Mouse (Mus musculus) adrenal gland, adult 18-20 months (tissue): ENCODE results near the gene Cenpx. TPM values are rescaled to one million over a fixed set of nuclear protein-coding genes. Genes with fewer than 3 reads are reported as not detected.
A peak's percentile ranks its signal among the peaks of the same experiment; 100 is the strongest.

Experiments
- DNase-seq, 2 experiments: peaks; one replicate each; pipeline ENCODE4 v3.0.0; 2021 to 2022; ENCODE audit warnings: low spot score in 2 of 2
- total RNA-seq, 2 experiments: library from RNA; stranded (reverse); gene quantifications; 1 replicate in 1 of 2; 2 replicates in 1 of 2; pipeline ENCODE4 v1.2.3; 2021

Cenpx gene
- total RNA-seq, 2 experiments from 2014 or later, result 46.3 to 52.8 TPM

- DNase-seq, result no peak
Observed at GRCm38 (mm10) chr11:120726243-120727168, 13.0 kb upstream of the Cenpx start.

GRCm38 (mm10) chr11:120723509-120723908 lies 10.0 kb upstream of the Cenpx start:
- DNase-seq, result no peak

DNA sequence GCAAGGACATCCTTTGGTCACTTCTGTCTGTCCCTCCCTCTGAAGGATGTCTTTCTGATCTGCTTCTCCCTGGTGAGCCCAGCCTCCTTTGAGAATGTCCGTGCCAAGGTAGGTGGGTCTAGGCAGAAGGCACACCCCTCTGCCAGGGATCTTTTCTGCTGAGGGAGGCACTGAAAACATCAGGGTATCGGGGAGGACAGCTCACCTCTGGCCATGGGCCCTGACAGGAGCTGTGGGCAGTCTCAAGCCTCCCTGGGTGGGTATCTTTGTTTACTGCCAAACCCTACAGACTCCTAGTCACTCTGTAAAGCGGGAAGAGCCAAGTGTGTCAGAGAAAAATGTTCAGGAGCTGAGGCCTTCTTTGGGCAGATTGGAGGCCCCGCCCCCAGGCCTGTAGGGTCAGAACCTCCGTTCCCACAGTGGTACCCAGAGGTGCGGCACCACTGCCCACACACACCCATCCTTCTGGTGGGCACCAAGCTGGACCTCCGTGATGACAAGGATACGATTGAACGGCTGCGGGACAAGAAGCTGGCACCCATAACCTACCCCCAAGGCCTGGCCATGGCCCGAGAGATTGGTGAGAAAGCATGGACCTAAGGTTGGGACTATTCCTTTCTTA lies 9.3 kb upstream of the Cenpx start:
- DNase-seq, result no peak

- no peak for DNase-seq
Observed at GRCm38 (mm10) chr11:120722067-120722630, 8.6 kb upstream of the Cenpx start.

DNA sequence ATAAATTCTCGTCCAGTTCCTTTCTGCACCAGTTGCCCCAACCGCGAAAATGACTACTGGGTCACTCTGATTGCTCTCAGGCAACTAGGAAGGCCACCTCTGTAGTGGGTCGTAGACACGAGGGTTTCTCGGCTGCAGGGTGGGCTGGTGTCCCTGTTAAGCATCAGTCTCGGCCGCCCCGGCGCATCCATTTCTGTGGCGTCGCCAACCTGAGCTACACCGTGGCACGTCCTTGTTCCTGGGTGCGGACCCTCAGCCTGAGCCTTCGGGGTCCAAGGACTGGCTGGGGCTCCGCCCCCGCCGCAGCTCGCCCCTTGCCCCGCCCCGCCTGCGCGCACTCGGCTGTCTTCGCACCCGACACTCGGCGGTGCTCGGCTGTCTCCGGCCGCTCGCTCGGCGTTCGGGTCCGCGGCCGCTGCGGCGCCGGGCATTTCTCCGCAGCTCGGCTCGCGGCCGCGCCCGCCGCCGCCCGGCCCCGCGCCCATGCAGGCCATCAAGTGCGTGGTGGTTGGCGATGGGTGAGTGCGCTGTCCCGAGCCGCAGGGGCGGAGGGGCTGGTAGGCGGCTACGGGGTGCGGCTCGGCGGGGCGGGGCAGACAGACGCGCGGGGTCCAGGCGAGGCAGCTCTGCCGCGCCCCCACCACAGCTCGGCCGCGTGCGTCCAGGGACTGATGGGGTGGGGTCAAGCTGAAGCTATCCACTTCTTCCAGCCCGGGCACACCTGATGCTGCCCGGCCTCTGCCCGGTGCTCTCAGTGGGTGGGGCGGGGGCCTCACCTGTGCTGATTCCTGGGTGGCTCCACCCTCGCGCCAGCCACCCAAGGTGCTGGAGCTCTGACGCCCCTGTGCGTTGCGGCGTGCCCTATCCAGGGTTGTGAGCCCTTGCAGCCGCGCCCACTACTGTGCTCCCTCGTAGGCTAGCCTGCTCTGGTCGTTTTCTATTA lies 7.9 kb upstream of the Cenpx start, which contains the start of gene Rac3:
Gene Rac3, plus strand, starts transcription at position 347 of the 943 bp plus-strand sequence.
- peak; percentile 67 for DNase-seq

DNA sequence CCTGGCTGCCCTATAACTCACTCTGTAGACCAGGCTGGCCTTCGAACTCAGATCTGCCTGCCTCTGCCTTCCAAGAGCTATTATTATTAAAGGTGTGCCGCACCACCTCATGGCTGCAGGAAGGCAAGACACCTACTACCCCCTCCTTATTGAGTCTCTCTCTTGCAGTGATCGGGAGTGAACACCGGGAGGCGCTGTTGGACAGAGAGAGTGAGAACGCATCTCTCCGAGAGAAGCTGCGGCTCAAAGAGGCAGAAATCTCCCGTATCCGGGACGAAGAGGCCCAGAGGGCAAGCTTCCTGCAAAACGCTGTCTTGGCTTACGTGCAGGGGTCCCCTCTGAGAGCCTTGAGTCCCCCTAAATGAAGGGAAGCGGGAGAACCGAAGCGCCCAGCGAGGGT lies 6.9 kb upstream of the Cenpx start:
- peak; percentile 89 to 96 for DNase-seq

DNA sequence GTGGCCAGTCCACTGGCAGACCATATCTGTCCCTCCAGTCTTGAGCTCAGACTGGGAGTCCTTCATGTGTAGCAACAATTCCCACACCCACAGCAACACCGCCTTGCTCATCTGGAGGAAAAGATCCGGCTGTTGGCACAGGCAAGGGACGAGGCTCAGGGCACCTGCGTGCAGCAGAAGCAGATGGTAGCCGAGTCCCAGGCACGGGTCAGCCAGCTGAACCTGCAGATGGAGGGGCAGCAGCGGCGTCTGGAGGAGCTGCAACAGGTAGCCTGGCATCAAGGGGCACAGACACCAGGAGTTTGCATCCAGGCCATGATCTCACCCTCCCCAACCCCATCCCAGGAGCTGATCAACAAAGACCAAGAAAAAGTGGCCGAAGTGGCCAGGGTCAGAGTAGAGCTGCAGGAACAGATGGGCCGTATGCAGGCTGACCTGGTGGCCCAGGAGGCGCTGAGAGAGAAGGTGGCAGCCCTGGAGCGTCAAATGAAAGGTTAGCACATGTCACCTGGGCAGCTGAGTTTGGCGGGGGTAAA lies 6.4 kb upstream of the Cenpx start:
- no peak for DNase-seq

GRCm38 (mm10) chr11:120719242-120719641 lies 5.7 kb upstream of the Cenpx start:
- DNase-seq, result no peak

GRCm38 (mm10) chr11:120715131-120715530 lies 1.6 kb upstream of the Cenpx start:
- no peak for DNase-seq

DNA sequence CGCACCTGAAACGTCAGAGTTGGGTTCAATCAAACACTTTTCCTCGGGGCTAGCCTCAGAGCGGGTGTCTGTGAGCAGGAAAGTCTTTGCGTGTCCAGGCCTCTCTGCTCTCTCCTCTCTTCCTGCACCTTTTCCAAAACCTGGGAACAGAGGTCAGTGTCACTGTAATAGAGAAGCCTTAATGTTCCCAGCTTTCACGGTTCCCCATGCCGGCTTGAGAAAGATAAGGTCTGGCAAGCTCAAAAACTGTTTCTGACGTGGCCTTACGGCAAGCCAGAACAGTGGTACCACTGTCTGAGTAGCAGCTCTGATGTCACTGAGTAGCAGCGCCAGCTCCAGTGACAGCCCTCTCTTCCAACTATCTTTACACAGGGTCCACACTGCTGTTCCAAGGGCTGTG lies 1.0 kb upstream of the Cenpx start:
- DNase-seq, result no peak

DNA sequence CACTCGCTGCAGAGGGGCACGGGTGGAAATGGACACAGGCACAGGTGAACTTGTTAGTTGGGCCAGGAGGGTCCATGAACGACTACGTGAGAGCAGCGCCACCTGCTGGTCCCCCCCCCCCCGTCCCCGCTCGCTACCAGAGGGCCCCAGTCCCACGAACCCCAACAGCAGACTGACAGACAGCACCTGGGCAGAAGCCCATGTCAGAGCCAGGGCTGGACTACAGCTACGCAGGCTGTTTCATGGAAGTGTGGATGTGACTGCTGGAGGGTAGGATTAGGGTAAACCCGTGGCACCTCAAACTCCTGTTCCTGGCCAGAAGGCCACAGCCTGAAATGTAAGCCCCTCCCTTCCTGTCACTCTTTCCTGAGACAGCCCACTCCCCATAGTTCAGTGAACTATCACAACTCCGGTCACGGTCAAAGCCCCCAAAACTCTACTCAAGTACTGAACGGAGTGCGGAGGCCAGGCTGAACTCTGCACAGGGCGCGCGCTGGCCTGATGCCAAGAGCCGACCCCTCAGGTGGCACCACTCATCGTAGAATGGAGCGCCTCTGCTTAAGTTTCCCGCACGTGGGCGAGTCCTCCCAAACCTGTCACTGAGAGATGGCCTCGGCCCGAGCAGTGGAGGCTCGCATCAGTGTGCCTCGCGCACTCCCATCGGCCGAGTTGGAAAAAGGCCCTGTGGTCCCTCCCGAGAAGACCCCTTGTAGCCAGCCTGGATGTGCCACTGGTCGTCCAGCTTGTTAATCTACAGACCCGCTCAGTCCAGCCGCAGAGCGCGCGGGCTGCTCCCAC lies 568 bp downstream of the Cenpx start:
- DNase-seq, result peak; percentile 57 to 59

GRCm38 (mm10) chr11:120711980-120712604 lies 1.4 kb downstream of the Cenpx start:
- no peak for DNase-seq

- DNase-seq, result no peak
Observed at GRCm38 (mm10) chr11:120710672-120711071, 2.9 kb downstream of the Cenpx start.

- no peak for DNase-seq
Observed at GRCm38 (mm10) chr11:120709551-120709950, 4.0 kb downstream of the Cenpx start.

GRCm38 (mm10) chr11:120707969-120708368 lies 5.6 kb downstream of the Cenpx start:
- DNase-seq, result no peak

DNA sequence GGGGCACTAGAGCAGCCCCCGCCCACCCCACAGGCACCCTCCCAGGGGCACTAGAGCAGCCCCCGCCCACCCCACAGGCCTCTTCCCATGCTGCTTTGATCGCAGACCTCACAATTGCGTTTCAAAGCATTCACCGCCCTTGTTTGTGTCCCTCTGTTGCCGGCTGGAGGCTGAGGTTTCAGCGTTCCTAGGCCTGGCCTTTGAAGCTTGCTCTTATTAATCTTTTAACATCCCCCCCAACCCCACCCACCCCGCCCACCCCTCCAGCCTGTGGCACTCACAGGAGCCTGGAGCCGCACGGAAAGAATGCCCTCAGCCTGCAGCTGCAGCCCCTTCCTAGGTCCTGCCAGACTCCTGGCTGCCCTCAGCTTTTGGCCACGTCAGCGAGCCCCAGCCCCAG lies 6.3 kb downstream of the Cenpx start:
- DNase-seq, result no peak

GRCm38 (mm10) chr11:120706120-120706519 lies 7.4 kb downstream of the Cenpx start:
- no peak for DNase-seq

- no peak for DNase-seq
Observed at GRCm38 (mm10) chr11:120704486-120705325, 8.8 kb downstream of the Cenpx start.
